Mouse (Mus musculus) MEL (cell line): ENCODE measurements at regions not wholly inside any gene's neighbourhood (a gene's known extent, or its start where the extent isn't known, plus 50 kb on each side); places are given as distances from the start of the nearest gene placed in this dataset.

Experiments used
- DNase-seq: peaks from one replicate; pipeline ENCODE4 v3.0.0; 2011; ENCODE audit warnings: low read depth, low spot score
- H3K27ac ChIP-seq: 2 replicates; pipeline ENCODE4 v1.5.1; 2012; ENCODE audit warnings: low read depth, mild to moderate bottlenecking, control low read depth, low read length, moderate library complexity; ENCODE audit not compliant: control insufficient read depth
- H3K27me3 ChIP-seq, 2 experiments: fragments of 150-350 bp in 1 of 2; sonication (generic) in 1 of 2; 2 replicates each; pipeline ENCODE4 v1.6.1; 2012; ENCODE audit warnings: low read length in 2 of 2, mild to moderate bottlenecking in 2 of 2, improper control_type of control experiment in 1 of 2, moderate library complexity in 1 of 2; ENCODE audit not compliant: insufficient read depth in 2 of 2, control insufficient read depth in 1 of 2
- H3K36me3 ChIP-seq, 2 experiments: 2 replicates each; pipeline ENCODE4 v1.6.1; 2012 to 2014; ENCODE audit warnings: low read length in 2 of 2, improper control_type of control experiment in 1 of 2, inconsistent platforms in 1 of 2, mild to moderate bottlenecking in 1 of 2; ENCODE audit not compliant: insufficient read depth in 2 of 2, control insufficient read depth in 1 of 2
- H3K4me1 ChIP-seq, 2 experiments: fragments of 150-350 bp in 1 of 2; sonication (generic) in 1 of 2; 2 replicates each; pipeline ENCODE4 v1.6.1; 2012; ENCODE audit warnings: low read length in 2 of 2, improper control_type of control experiment in 1 of 2, mild to moderate bottlenecking in 1 of 2; ENCODE audit not compliant: insufficient read depth in 2 of 2, control insufficient read depth in 1 of 2
- H3K4me3 ChIP-seq, 2 experiments: fragments of 150-350 bp in 1 of 2; sonication (generic) in 1 of 2; 2 replicates each; pipeline ENCODE4 v1.5.1; 2012; ENCODE audit warnings: low read depth in 2 of 2, low read length in 2 of 2, mild to moderate bottlenecking in 2 of 2, moderate library complexity in 2 of 2, control low read depth in 1 of 2, improper control_type of control experiment in 1 of 2; ENCODE audit not compliant: control insufficient read depth in 1 of 2, insufficient read depth in 1 of 2
- H3K79me2 ChIP-seq: 2 replicates; pipeline ENCODE4 v1.6.1; 2012; ENCODE audit warnings: mild to moderate bottlenecking, low read length, moderate library complexity; ENCODE audit not compliant: control insufficient read depth, poor library complexity, insufficient read depth
- H3K9ac ChIP-seq: 2 replicates; pipeline ENCODE4 v1.6.1; 2012; ENCODE audit warnings: low read depth, mild to moderate bottlenecking, control low read depth, low read length, moderate library complexity; ENCODE audit not compliant: control insufficient read depth, poor library complexity, severe bottlenecking
- H3K9me3 ChIP-seq: fragments of 150-350 bp; sonication (generic); replicated peaks from 2 replicates; pipeline ENCODE4 v1.6.1; 2012; ENCODE audit warnings: mild to moderate bottlenecking, low read length, improper control_type of control experiment, moderate library complexity; ENCODE audit not compliant: insufficient read depth
- BHLHE40 ChIP-seq: IDR thresholded peaks from 2 replicates; pipeline ENCODE4 v1.6.1; 2012; ENCODE audit warnings: low read depth, mild to moderate bottlenecking, inconsistent platforms, low read length, improper control_type of control experiment, borderline replicate concordance
- EP300 ChIP-seq, 2 experiments: IDR thresholded peaks; 2 replicates each; pipeline ENCODE4 v1.6.1; 2011; ENCODE audit warnings: improper control_type of control experiment in 2 of 2, low read length in 2 of 2, low read depth in 1 of 2, mild to moderate bottlenecking in 1 of 2
- ETS1 ChIP-seq: IDR thresholded peaks from 2 replicates; pipeline ENCODE4 v1.6.1; 2012; ENCODE audit warnings: low read depth, mild to moderate bottlenecking, inconsistent platforms, low read length, improper control_type of control experiment, moderate library complexity
- GATA1 ChIP-seq: IDR thresholded peaks from 2 replicates; pipeline ENCODE4 v1.6.1; 2011; ENCODE audit warnings: low read depth, low read length, improper control_type of control experiment
- HCFC1 ChIP-seq: IDR thresholded peaks from 2 replicates; pipeline ENCODE4 v1.6.1; 2012; ENCODE audit warnings: low read depth, mild to moderate bottlenecking, inconsistent platforms, low read length, improper control_type of control experiment, moderate library complexity
- KAT2A ChIP-seq: conservative IDR thresholded peaks from 2 replicates; pipeline ENCODE4 v1.6.1; 2012; ENCODE audit warnings: low read depth, low read length, improper control_type of control experiment, inconsistent platforms
- MAX ChIP-seq: IDR thresholded peaks from 2 replicates; pipeline ENCODE4 v1.6.1; 2011; ENCODE audit warnings: low read length, improper control_type of control experiment
- NRF1 ChIP-seq: IDR thresholded peaks from 2 replicates; pipeline ENCODE4 v1.6.1; 2014; ENCODE audit warnings: low read depth, mild to moderate bottlenecking, inconsistent platforms, low read length, improper control_type of control experiment, moderate library complexity; ENCODE audit not compliant: poor library complexity, insufficient read depth, severe bottlenecking
- POLR2AphosphoS2 ChIP-seq: IDR thresholded peaks from 2 replicates; pipeline ENCODE4 v1.6.1; 2011; ENCODE audit warnings: low read length, improper control_type of control experiment
- POLR2AphosphoS5 ChIP-seq: IDR thresholded peaks from 2 replicates; pipeline ENCODE4 v1.6.1; 2012; ENCODE audit warnings: low read depth, borderline replicate concordance, mild to moderate bottlenecking, inconsistent platforms, low read length, moderate library complexity, mixed read lengths
- RAD21 ChIP-seq: IDR thresholded peaks from 2 replicates; pipeline ENCODE4 v1.6.1; 2011; ENCODE audit warnings: mild to moderate bottlenecking, low read depth, low read length, improper control_type of control experiment
- RCOR1 ChIP-seq: IDR thresholded peaks from 2 replicates; pipeline ENCODE4 v1.6.1; 2012; ENCODE audit warnings: low read depth, mild to moderate bottlenecking, inconsistent platforms, low read length, improper control_type of control experiment
- SIN3A ChIP-seq: IDR thresholded peaks from 2 replicates; pipeline ENCODE4 v1.6.1; 2012; ENCODE audit warnings: low read length, improper control_type of control experiment, inconsistent platforms
- TBP ChIP-seq: IDR thresholded peaks from 2 replicates; pipeline ENCODE4 v1.8.0; 2011; ENCODE audit warnings: low read depth, low read length, improper control_type of control experiment
- UBTF ChIP-seq: IDR thresholded peaks from 2 replicates; pipeline ENCODE4 v1.6.1; 2012; ENCODE audit warnings: low read depth, mild to moderate bottlenecking, inconsistent platforms, low read length, improper control_type of control experiment, moderate library complexity, borderline replicate concordance; ENCODE audit not compliant: insufficient read depth
- USF1 ChIP-seq: IDR thresholded peaks from 2 replicates; pipeline ENCODE4 v1.6.1; 2014; ENCODE audit warnings: low read depth, mild to moderate bottlenecking, inconsistent platforms, low read length, improper control_type of control experiment, moderate library complexity
- ZC3H11A ChIP-seq: IDR thresholded peaks from 2 replicates; pipeline ENCODE4 v1.6.1; 2012; ENCODE audit warnings: low read depth, mild to moderate bottlenecking, inconsistent platforms, low read length, improper control_type of control experiment
- ZKSCAN1 ChIP-seq: IDR thresholded peaks from 2 replicates; pipeline ENCODE4 v1.6.1; 2012; ENCODE audit warnings: low read depth, mild to moderate bottlenecking, inconsistent platforms, low read length, improper control_type of control experiment, moderate library complexity
- ZNF384 ChIP-seq: IDR thresholded peaks from 2 replicates; pipeline ENCODE4 v1.6.1; 2012; ENCODE audit warnings: low read depth, mild to moderate bottlenecking, inconsistent platforms, low read length, improper control_type of control experiment

GRCm38 (mm10) chr15:59212362-59212761, 323.3 kb downstream of the Gm49356 start:
- Histone ChIP-seq H3K36me3 (no peaks in the 10 kb centered on the region), H3K4me3 (no peak overlapping the region), H3K9ac (no peak overlapping the region), H3K79me2 (no peaks in the 10 kb centered on the region), H3K9me3 (no peaks in the 10 kb centered on the region), H3K4me1 (no peaks in the 10 kb centered on the region), H3K27ac (no peak overlapping the region)
- DNase-seq, result no peak
- no peak for TF ChIP-seq ZKSCAN1
- no peak for TF ChIP-seq ZC3H11A
- TF ChIP-seq POLR2AphosphoS5, result no peak
- no peak for TF ChIP-seq GATA1
- no peak for TF ChIP-seq RCOR1
- TF ChIP-seq KAT2A, result no peak
- no peak for TF ChIP-seq POLR2AphosphoS2
- no peak for TF ChIP-seq EP300 (IDR thresholded peaks at IDR 0.05; ENCODE audit: low read depth in 1 of 2, low read length in 2 of 2)
- TF ChIP-seq HCFC1, result no peak
- no peak for TF ChIP-seq MAX
- no peak for TF ChIP-seq SIN3A
- TF ChIP-seq, all 39 proteins: peak for 0
- no peaks in the 10 kb centered on the region for H3K27me3 ChIP-seq

- no peak for TF ChIP-seq UBTF
- TF ChIP-seq BHLHE40, result no peak
- no peak for TF ChIP-seq MAX
- TF ChIP-seq TBP, result no peak
- TF ChIP-seq RAD21, result no peak
- TF ChIP-seq ETS1, result no peak
- TF ChIP-seq USF1, result no peak
- no peak for TF ChIP-seq ZNF384
- no peak for TF ChIP-seq NRF1
- Histone ChIP-seq H3K27ac (no peak overlapping the region), H3K79me2 (no peaks in the 10 kb centered on the region), H3K9ac (no peak overlapping the region), H3K36me3 (no peaks in the 10 kb centered on the region), H3K27me3 (no peaks in the 10 kb centered on the region; a peak in 1 of 4 replicates), H3K4me3 (no peak overlapping the region), H3K9me3 (no peaks in the 10 kb centered on the region), H3K4me1 (no peaks in the 10 kb centered on the region)
- no peak for DNase-seq
Observed at GRCm38 (mm10) chr15:59214096-59214495, 325.0 kb downstream of the Gm49356 start.
